Mouse (Mus musculus) MEL (cell line): ENCODE results near the gene Adap1. TPM values are rescaled to one million over a fixed set of nuclear protein-coding genes. Genes with fewer than 3 reads are reported as not detected.

Experiments
- DNase-seq: peaks from one replicate; pipeline ENCODE4 v3.0.0; 2011; ENCODE audit warnings: low read depth, low spot score
- H3K27ac ChIP-seq: 2 replicates; pipeline ENCODE4 v1.5.1; 2012; ENCODE audit warnings: low read depth, mild to moderate bottlenecking, control low read depth, low read length, moderate library complexity; ENCODE audit not compliant: control insufficient read depth
- H3K27me3 ChIP-seq, 2 experiments: fragments of 150-350 bp in 1 of 2; sonication (generic) in 1 of 2; 2 replicates each; pipeline ENCODE4 v1.6.1; 2012; ENCODE audit warnings: low read length in 2 of 2, mild to moderate bottlenecking in 2 of 2, improper control_type of control experiment in 1 of 2, moderate library complexity in 1 of 2; ENCODE audit not compliant: insufficient read depth in 2 of 2, control insufficient read depth in 1 of 2
- H3K36me3 ChIP-seq, 2 experiments: 2 replicates each; pipeline ENCODE4 v1.6.1; 2012 to 2014; ENCODE audit warnings: low read length in 2 of 2, improper control_type of control experiment in 1 of 2, inconsistent platforms in 1 of 2, mild to moderate bottlenecking in 1 of 2; ENCODE audit not compliant: insufficient read depth in 2 of 2, control insufficient read depth in 1 of 2
- H3K4me1 ChIP-seq, 2 experiments: fragments of 150-350 bp in 1 of 2; sonication (generic) in 1 of 2; 2 replicates each; pipeline ENCODE4 v1.6.1; 2012; ENCODE audit warnings: low read length in 2 of 2, improper control_type of control experiment in 1 of 2, mild to moderate bottlenecking in 1 of 2; ENCODE audit not compliant: insufficient read depth in 2 of 2, control insufficient read depth in 1 of 2
- H3K4me3 ChIP-seq, 2 experiments: fragments of 150-350 bp in 1 of 2; sonication (generic) in 1 of 2; 2 replicates each; pipeline ENCODE4 v1.5.1; 2012; ENCODE audit warnings: low read depth in 2 of 2, low read length in 2 of 2, mild to moderate bottlenecking in 2 of 2, moderate library complexity in 2 of 2, control low read depth in 1 of 2, improper control_type of control experiment in 1 of 2; ENCODE audit not compliant: control insufficient read depth in 1 of 2, insufficient read depth in 1 of 2
- H3K79me2 ChIP-seq: 2 replicates; pipeline ENCODE4 v1.6.1; 2012; ENCODE audit warnings: mild to moderate bottlenecking, low read length, moderate library complexity; ENCODE audit not compliant: control insufficient read depth, poor library complexity, insufficient read depth
- H3K9ac ChIP-seq: 2 replicates; pipeline ENCODE4 v1.6.1; 2012; ENCODE audit warnings: low read depth, mild to moderate bottlenecking, control low read depth, low read length, moderate library complexity; ENCODE audit not compliant: control insufficient read depth, poor library complexity, severe bottlenecking
- H3K9me3 ChIP-seq: fragments of 150-350 bp; sonication (generic); replicated peaks from 2 replicates; pipeline ENCODE4 v1.6.1; 2012; ENCODE audit warnings: mild to moderate bottlenecking, low read length, improper control_type of control experiment, moderate library complexity; ENCODE audit not compliant: insufficient read depth
- BHLHE40 ChIP-seq: IDR thresholded peaks from 2 replicates; pipeline ENCODE4 v1.6.1; 2012; ENCODE audit warnings: low read depth, mild to moderate bottlenecking, inconsistent platforms, low read length, improper control_type of control experiment, borderline replicate concordance
- CHD1 ChIP-seq: IDR thresholded peaks from 2 replicates; pipeline ENCODE4 v1.6.1; 2012; ENCODE audit warnings: low read depth, mild to moderate bottlenecking, inconsistent platforms, low read length, improper control_type of control experiment
- CHD2 ChIP-seq: IDR thresholded peaks from 2 replicates; pipeline ENCODE4 v1.6.1; 2011; ENCODE audit warnings: low read length, improper control_type of control experiment
- CTCF ChIP-seq, 3 experiments: IDR thresholded peaks in 2 of 3; conservative IDR thresholded peaks in 1 of 3; 2 replicates each; pipeline ENCODE4 v1.5.1; 2011 to 2012; ENCODE audit warnings: low read length in 3 of 3, low read depth in 2 of 3, mild to moderate bottlenecking in 2 of 3, improper control_type of control experiment in 1 of 3, inconsistent platforms in 1 of 3, mixed read lengths in 1 of 3, moderate library complexity in 1 of 3; ENCODE audit not compliant: control insufficient read depth in 1 of 3, insufficient read depth in 1 of 3, poor library complexity in 1 of 3, severe bottlenecking in 1 of 3
- ELF1 ChIP-seq: IDR thresholded peaks from 2 replicates; pipeline ENCODE4 v1.6.1; 2014; ENCODE audit warnings: low read depth, mild to moderate bottlenecking, inconsistent platforms, low read length, improper control_type of control experiment, moderate library complexity
- EP300 ChIP-seq, 2 experiments: IDR thresholded peaks; 2 replicates each; pipeline ENCODE4 v1.6.1; 2011; ENCODE audit warnings: improper control_type of control experiment in 2 of 2, low read length in 2 of 2, low read depth in 1 of 2, mild to moderate bottlenecking in 1 of 2
- GABPA ChIP-seq: IDR thresholded peaks from 2 replicates; pipeline ENCODE4 v1.6.1; 2012; ENCODE audit warnings: low read depth, mild to moderate bottlenecking, inconsistent platforms, low read length, improper control_type of control experiment, moderate library complexity
- GATA1 ChIP-seq: IDR thresholded peaks from 2 replicates; pipeline ENCODE4 v1.6.1; 2011; ENCODE audit warnings: low read depth, low read length, improper control_type of control experiment
- HCFC1 ChIP-seq: IDR thresholded peaks from 2 replicates; pipeline ENCODE4 v1.6.1; 2012; ENCODE audit warnings: low read depth, mild to moderate bottlenecking, inconsistent platforms, low read length, improper control_type of control experiment, moderate library complexity
- JUND ChIP-seq: IDR thresholded peaks from 2 replicates; pipeline ENCODE4 v1.6.1; 2011; ENCODE audit warnings: low read depth, mild to moderate bottlenecking, improper control_type of control experiment, low read length
- MAFK ChIP-seq: IDR thresholded peaks from 2 replicates; pipeline ENCODE4 v1.6.1; 2011; ENCODE audit warnings: low read depth, mild to moderate bottlenecking, low read length, improper control_type of control experiment, borderline replicate concordance
- MEF2A ChIP-seq: IDR thresholded peaks from 2 replicates; pipeline ENCODE4 v1.6.1; 2014; ENCODE audit warnings: low read depth, mild to moderate bottlenecking, inconsistent platforms, low read length, improper control_type of control experiment; ENCODE audit not compliant: poor library complexity, insufficient replicate concordance, severe bottlenecking; ENCODE audit errors: extremely low read depth
- MYB ChIP-seq: IDR thresholded peaks from 2 replicates; pipeline ENCODE4 v1.6.1; 2011; ENCODE audit warnings: mild to moderate bottlenecking, low read depth, low read length, improper control_type of control experiment
- MYC ChIP-seq: IDR thresholded peaks from 2 replicates; pipeline ENCODE4 v1.6.1; 2011; ENCODE audit warnings: low read depth, mild to moderate bottlenecking, low read length, improper control_type of control experiment, moderate library complexity
- NRF1 ChIP-seq: IDR thresholded peaks from 2 replicates; pipeline ENCODE4 v1.6.1; 2014; ENCODE audit warnings: low read depth, mild to moderate bottlenecking, inconsistent platforms, low read length, improper control_type of control experiment, moderate library complexity; ENCODE audit not compliant: poor library complexity, insufficient read depth, severe bottlenecking
- POLR2AphosphoS2 ChIP-seq: IDR thresholded peaks from 2 replicates; pipeline ENCODE4 v1.6.1; 2011; ENCODE audit warnings: low read length, improper control_type of control experiment
- POLR2AphosphoS5 ChIP-seq: IDR thresholded peaks from 2 replicates; pipeline ENCODE4 v1.6.1; 2012; ENCODE audit warnings: low read depth, borderline replicate concordance, mild to moderate bottlenecking, inconsistent platforms, low read length, moderate library complexity, mixed read lengths
- RAD21 ChIP-seq: IDR thresholded peaks from 2 replicates; pipeline ENCODE4 v1.6.1; 2011; ENCODE audit warnings: mild to moderate bottlenecking, low read depth, low read length, improper control_type of control experiment
- SIN3A ChIP-seq: IDR thresholded peaks from 2 replicates; pipeline ENCODE4 v1.6.1; 2012; ENCODE audit warnings: low read length, improper control_type of control experiment, inconsistent platforms
- SMC3 ChIP-seq: IDR thresholded peaks from 2 replicates; pipeline ENCODE4 v1.6.1; 2011; ENCODE audit warnings: low read depth, low read length, improper control_type of control experiment
- TCF12 ChIP-seq: IDR thresholded peaks from 2 replicates; pipeline ENCODE4 v1.6.1; 2014; ENCODE audit warnings: low read depth, mild to moderate bottlenecking, inconsistent platforms, low read length, improper control_type of control experiment, moderate library complexity
- UBTF ChIP-seq: IDR thresholded peaks from 2 replicates; pipeline ENCODE4 v1.6.1; 2012; ENCODE audit warnings: low read depth, mild to moderate bottlenecking, inconsistent platforms, low read length, improper control_type of control experiment, moderate library complexity, borderline replicate concordance; ENCODE audit not compliant: insufficient read depth
- USF1 ChIP-seq: IDR thresholded peaks from 2 replicates; pipeline ENCODE4 v1.6.1; 2014; ENCODE audit warnings: low read depth, mild to moderate bottlenecking, inconsistent platforms, low read length, improper control_type of control experiment, moderate library complexity
- ZC3H11A ChIP-seq: IDR thresholded peaks from 2 replicates; pipeline ENCODE4 v1.6.1; 2012; ENCODE audit warnings: low read depth, mild to moderate bottlenecking, inconsistent platforms, low read length, improper control_type of control experiment
- ZNF384 ChIP-seq: IDR thresholded peaks from 2 replicates; pipeline ENCODE4 v1.6.1; 2012; ENCODE audit warnings: low read depth, mild to moderate bottlenecking, inconsistent platforms, low read length, improper control_type of control experiment
- polyA plus RNA-seq, 2 experiments: library from polyadenylated mRNA; stranded (reverse) in 1 of 2; unstranded in 1 of 2; fragments of >175 nt in 1 of 2; fragments of >200 nt in 1 of 2; gene quantifications; 2 replicates each; pipeline versions ENCODE4 v1.2.1 to v1.2.4; 2012; ENCODE audit warnings: low replicate concordance in 2 of 2, low read depth in 1 of 2; ENCODE audit not compliant: insufficient read length in 2 of 2, insufficient read depth in 1 of 2, missing spikeins in 1 of 2
- total RNA-seq: library from RNA; depleted of rRNA; stranded (reverse); fragments of 300-350 nt; gene quantifications from 2 replicates; pipeline ENCODE4 v1.2.3, GENCODE M21; 2012

Adap1 gene
- total and polyA plus RNA-seq, 3 experiments = 52.9 to 59.8 TPM; not detected in 1

- H3K27ac ChIP-seq = no peak overlapping the region
- H3K9me3 ChIP-seq = no peaks in the 10 kb centered on the region
- no peak overlapping the region for H3K9ac ChIP-seq
- peak; percentile 53 for DNase-seq
- H3K4me3 ChIP-seq = no peak overlapping the region
- no peaks in the 10 kb centered on the region for H3K27me3 ChIP-seq
- no peaks in the 10 kb centered on the region for H3K36me3 ChIP-seq
- TF ChIP-seq ZNF384 = no peak
- no peak for TF ChIP-seq GABPA
- peak; percentile 31; the same call in 1 of the 2 replicates for TF ChIP-seq MYC
- no peak for TF ChIP-seq JUND
- peak; percentile 5; the same call in 1 of the 2 replicates for TF ChIP-seq ZC3H11A
- peak; percentile 48 to 71 (median 68) for TF ChIP-seq CTCF (IDR thresholded peaks at IDR 0.05 in 2 of 3, conservative IDR thresholded peaks at IDR 0.05 in 1 of 3; ENCODE audit: control insufficient read depth in 1 of 3, insufficient read depth in 1 of 3, low read depth in 2 of 3, low read length in 3 of 3, poor library complexity in 1 of 3, severe bottlenecking in 1 of 3)
- peak; percentile 67 for TF ChIP-seq SMC3
- no peak for TF ChIP-seq UBTF
- no peak for TF ChIP-seq CHD2
- TF ChIP-seq POLR2AphosphoS2 = no peak
- TF ChIP-seq CHD1 = no peak
- TF ChIP-seq NRF1 = no peak
- no peak for TF ChIP-seq TCF12
- TF ChIP-seq GATA1 = no peak
- no peak for TF ChIP-seq SIN3A
- no peak for TF ChIP-seq MAFK
- peak; percentile 32 for TF ChIP-seq RAD21
- no peak for TF ChIP-seq BHLHE40
- TF ChIP-seq EP300 (IDR thresholded peaks at IDR 0.05; ENCODE audit: low read depth in 1 of 2, low read length in 2 of 2) = no peak
- no peak for TF ChIP-seq ELF1
- H3K79me2 ChIP-seq = no peaks in the 10 kb centered on the region
- no peaks in the 10 kb centered on the region for H3K4me1 ChIP-seq
Measured at GRCm38 (mm10) chr5:139358653-139359052, 33.2 kb upstream of the Adap1 start.

GRCm38 (mm10) chr5:139355235-139355772 is 29.9 kb upstream of the Adap1 start:
- H3K36me3 ChIP-seq = no peaks in the 10 kb centered on the region
- H3K27ac ChIP-seq = no peak overlapping the region
- H3K79me2 ChIP-seq = no peaks in the 10 kb centered on the region
- TF ChIP-seq BHLHE40 = no peak; the same call in 1 of the 2 replicates
- TF ChIP-seq MEF2A = no peak
- no peak for TF ChIP-seq POLR2AphosphoS5
- no peak for TF ChIP-seq USF1
- TF ChIP-seq CHD1 = no peak
- peak; percentile 82 for TF ChIP-seq SMC3
- TF ChIP-seq CTCF (IDR thresholded peaks at IDR 0.05 in 2 of 3, conservative IDR thresholded peaks at IDR 0.05 in 1 of 3; ENCODE audit: control insufficient read depth in 1 of 3, insufficient read depth in 1 of 3, low read depth in 2 of 3, low read length in 3 of 3, poor library complexity in 1 of 3, severe bottlenecking in 1 of 3) = peak; percentile 88 to 99 (median 98)
- no peak for TF ChIP-seq MYC
- no peak for TF ChIP-seq NRF1
- no peak for TF ChIP-seq CHD2
- peak; percentile 72 for TF ChIP-seq RAD21
- no peak for TF ChIP-seq MYB
- TF ChIP-seq HCFC1 = no peak
- TF ChIP-seq ZC3H11A = peak; percentile 50
- no peak overlapping the region for H3K9ac ChIP-seq
- no peaks in the 10 kb centered on the region for H3K9me3 ChIP-seq
- DNase-seq = peak; percentile 68
- H3K4me3 ChIP-seq = no peak overlapping the region
- no peaks in the 10 kb centered on the region for H3K4me1 ChIP-seq
- no peaks in the 10 kb centered on the region for H3K27me3 ChIP-seq
